Mouse (Mus musculus) mesoderm, embryonic 11.5 days (tissue): Measurements from ENCODE around the gene Impdh1.

Experiments used
- DNase-seq: peaks from one replicate; pipeline ENCODE4 v3.0.0-alpha.2; 2012; ENCODE audit warnings: low read depth, low spot score

The Impdh1 gene

DNA sequence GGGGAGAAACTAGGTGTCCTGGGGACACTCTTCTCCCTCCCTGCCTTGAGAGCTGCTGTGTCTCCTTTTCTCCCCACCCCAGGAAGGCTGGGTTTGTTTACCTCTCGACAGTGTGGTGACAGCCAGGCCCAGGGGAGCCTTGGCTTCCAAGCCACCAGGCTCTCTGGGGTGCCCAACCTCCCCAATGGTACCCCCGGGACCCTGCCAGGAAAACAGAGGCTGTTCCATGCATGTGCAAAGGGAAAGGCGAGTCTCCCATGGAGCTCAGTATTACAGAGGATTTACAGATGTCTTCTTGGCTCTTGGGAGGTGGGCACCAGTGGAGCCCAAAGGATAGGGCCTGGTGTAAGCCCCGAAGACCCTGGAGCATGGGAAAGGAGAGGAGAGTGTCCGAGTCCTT, 2.7 kb downstream of the Impdh1 start:
- DNase-seq = no peak

- DNase-seq = peak; percentile 85
Observed at GRCm38 (mm10) chr6:29211806-29212492, 4.2 kb downstream of the Impdh1 start.

GRCm38 (mm10) chr6:29211146-29211545, 5.0 kb downstream of the Impdh1 start:
- DNase-seq = no peak

- DNase-seq = no peak
Observed at GRCm38 (mm10) chr6:29210231-29210936, 5.8 kb downstream of the Impdh1 start.

- no peak for DNase-seq
Observed at GRCm38 (mm10) chr6:29208178-29208577, 8.0 kb downstream of the Impdh1 start.

- no peak for DNase-seq
Observed at GRCm38 (mm10) chr6:29207017-29207416, 9.1 kb downstream of the Impdh1 start.

DNA sequence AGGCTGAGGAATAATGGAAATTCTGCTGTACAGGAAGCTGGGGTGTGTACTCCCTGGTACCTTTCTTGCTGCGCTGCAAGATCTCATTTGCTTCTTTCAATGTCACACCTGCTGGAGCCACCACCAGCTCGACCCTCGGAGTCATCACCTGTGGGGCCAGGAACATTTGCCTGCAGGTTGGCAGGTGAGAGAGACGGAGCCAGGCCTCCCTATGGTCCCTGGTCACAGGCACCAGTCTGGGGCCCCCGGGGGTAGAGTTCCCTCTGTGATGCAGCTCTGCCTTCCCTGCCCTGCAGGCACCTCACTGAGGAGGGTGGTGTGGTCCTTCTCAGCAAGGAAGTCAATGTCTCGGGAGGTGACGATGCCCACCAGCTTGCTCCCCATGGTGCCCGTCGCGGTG, 10.2 kb downstream of the Impdh1 start:
- no peak for DNase-seq

- peak; percentile 69 for DNase-seq
Observed at GRCm38 (mm10) chr6:29204932-29205614, 11.1 kb downstream of the Impdh1 start.

- DNase-seq = no peak
Observed at GRCm38 (mm10) chr6:29203861-29204585, 12.1 kb downstream of the Impdh1 start.

DNA sequence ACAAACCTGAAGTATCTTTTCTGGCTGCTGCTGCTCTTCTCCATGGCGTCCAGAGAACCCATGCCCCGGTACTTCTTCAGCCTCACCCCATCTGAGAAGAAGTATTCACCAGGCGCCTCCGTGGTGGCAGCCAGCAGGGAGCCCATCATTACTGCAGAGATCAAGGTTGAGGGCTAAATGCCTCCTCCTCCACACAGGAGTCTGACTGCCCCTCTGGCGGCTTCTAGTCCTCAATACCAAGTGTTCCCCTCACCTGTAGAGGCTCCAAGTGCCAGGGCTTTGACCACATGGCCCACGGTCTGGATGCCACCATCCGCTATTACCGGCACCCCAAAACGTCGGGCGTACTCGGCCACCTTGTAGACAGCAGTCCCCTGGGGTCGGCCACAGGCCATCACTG, 13.1 kb downstream of the Impdh1 start:
- DNase-seq = no peak

DNA sequence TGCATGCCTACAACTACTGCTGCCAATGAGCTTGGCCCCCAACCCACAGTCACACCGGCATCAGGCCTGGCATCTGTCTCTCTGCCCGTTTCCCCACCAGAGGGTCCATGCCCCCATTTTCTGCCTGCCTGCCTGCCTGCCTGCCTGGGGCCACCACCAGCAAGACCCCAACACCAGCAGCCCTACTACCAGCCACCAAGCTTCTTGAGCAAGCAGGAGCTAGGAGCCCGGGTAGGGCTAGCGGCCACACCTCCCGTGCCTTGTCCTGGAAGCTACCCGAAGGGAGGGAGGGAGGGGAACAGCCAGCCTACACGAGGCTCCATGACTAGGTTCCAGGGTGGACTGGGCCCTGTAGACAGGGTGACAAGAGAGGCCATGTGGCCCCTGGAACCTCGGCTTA, 14.2 kb downstream of the Impdh1 start:
- no peak for DNase-seq

- no peak for DNase-seq
Observed at GRCm38 (mm10) chr6:29201341-29201740, 14.8 kb downstream of the Impdh1 start.

DNA sequence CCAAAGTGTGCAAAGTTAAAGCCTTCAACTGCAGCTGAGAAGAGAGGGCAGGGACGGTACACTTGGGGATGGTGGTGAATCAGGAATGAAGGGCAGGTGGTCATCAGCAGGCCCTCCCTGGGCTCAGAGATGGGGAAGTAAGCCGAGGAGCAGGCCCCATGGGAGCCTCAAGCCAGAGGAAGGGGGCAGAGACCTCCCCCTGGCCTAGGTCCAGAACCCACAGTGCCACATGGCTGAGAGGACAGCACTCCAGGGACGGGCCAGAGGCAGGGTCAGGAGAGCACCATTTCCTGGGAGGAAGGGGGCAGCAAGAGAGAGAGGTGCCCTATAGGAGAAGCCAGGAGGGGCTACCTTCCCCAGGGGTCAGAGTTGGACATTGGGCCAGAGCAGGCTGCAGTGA, 15.7 kb downstream of the Impdh1 start:
- no peak for DNase-seq

GRCm38 (mm10) chr6:29199223-29199855, 16.8 kb downstream of the Impdh1 start:
- no peak for DNase-seq

- peak; percentile 96 for DNase-seq
Observed at GRCm38 (mm10) chr6:29198309-29199222, 17.6 kb downstream of the Impdh1 start.

GRCm38 (mm10) chr6:29195846-29196698, 20.1 kb downstream of the Impdh1 start:
- DNase-seq = no peak

GRCm38 (mm10) chr6:29195146-29195545, 21.0 kb downstream of the Impdh1 start:
- no peak for DNase-seq

DNA sequence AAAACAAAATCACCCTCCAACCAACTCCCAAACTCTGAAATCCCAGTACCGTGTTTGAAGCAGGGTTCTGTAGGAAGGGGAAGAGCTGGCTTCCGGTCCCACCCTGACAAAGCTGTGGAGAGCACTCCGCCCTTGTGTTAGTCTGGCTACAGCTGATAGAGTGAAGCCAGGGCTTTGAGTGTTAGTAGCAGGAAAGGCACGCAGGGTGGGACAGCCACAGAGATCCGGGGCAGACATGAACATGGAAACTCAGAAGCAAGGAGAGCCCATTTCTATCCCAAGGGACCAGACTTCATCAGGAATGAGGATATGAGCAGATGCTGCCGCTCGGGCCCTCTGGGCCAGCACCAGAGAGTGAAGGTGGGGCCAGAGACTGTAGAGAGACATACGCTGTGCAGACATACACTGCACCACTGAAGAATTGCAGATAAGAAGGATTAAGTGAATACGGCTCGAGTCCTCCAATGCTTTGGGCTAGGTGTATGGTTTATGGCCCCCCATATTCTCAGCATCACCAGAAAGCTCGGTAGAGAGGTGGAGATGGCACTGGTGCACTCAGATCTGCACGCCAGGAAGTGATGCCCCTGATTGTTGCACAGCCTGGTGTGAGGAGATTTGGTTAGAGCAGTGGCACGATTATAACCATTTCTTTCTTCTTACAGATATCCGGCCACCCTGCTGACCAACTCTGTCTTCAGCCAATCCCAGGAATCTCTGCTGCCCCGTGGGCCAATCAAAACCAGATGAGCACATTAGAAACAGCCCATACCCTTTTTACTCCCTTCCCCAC, 22.0 kb downstream of the Impdh1 start:
- DNase-seq = no peak

GRCm38 (mm10) chr6:29187936-29188335, 28.2 kb downstream of the Impdh1 start:
- no peak for DNase-seq
